Mouse (Mus musculus) embryonic fibroblast, embryonic 13.5 days (primary cell): ENCODE measurements around the gene Scn4a.

ENCODE experiments used
- CTCF ChIP-seq: IDR thresholded peaks from 2 replicates; pipeline ENCODE4 v1.5.1; 2011; ENCODE audit warnings: mild to moderate bottlenecking, control low read depth, low read length, moderate library complexity, borderline replicate concordance; ENCODE audit not compliant: insufficient read depth
- POLR2A ChIP-seq: IDR thresholded peaks from 2 replicates; pipeline ENCODE4 v1.6.1; 2011; ENCODE audit warnings: low read depth, mild to moderate bottlenecking, control low read depth, low read length, moderate library complexity

- no peak for TF ChIP-seq POLR2A
- TF ChIP-seq CTCF, result no peak
These were observed 23.4 kb downstream of the Scn4a start for GRCm38 (mm10) chr11:106329682-106330081.
